Mouse (Mus musculus): Measurements from ENCODE around the gene Pgc.
A peak's percentile ranks its signal among the peaks of the same experiment; 100 is the strongest.

Gene Pgc

DNA sequence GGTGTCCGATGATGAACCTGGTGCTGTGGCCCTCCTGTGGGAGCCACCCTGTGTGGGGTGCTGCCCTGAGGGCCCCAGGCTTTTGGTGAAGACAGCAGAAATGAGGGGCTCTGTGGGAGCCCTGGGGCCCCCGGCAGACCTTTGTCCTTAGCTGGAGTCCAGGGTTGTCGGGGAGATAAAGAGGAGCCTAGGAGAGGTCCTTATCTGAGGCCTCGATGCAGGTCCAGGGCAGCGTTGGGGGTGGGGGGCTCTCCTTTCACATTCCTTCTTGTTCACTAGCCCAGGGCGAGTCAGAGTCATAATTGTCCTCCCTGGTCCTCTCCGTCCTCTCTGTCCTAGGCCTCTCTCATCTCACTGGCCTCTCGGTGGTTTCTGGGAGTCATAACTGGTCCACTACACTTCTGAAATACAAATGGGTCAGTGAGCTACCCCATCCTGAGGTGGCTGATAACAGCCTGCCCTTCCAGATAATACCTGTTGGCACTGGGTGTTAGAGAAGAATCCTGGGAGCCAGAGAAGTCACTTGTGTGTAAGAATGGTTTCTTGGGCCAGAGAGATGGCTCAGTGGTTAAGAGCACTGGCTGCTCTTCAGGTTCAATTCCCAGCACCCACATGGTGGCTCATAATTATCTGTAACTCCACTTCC lies 26.6 kb downstream of the Pgc start:
- no peak for DNase-seq

DNA sequence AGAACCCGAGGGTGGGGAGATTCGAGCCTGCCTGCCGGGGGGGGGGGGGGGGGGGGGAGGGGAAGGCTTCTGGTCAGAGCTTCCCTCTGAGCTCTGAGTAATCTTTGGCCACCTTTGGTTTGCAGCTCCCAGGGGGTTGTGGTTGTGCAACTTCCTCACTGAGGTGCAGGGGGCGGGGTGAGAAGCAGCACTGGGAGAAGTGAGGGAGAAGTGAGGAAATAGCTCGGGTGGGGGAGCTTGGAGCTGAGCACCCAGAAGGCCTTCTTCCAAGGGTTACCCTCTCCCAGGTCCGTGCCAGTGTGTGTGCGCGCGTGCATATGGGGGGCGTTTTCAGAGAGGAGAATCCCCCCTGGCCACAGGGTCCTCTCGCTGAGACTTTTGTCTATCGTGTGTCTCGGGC lies 27.6 kb downstream of the Pgc start:
- peak in 1 of 2 experiments; percentile 43 for DNase-seq

DNA sequence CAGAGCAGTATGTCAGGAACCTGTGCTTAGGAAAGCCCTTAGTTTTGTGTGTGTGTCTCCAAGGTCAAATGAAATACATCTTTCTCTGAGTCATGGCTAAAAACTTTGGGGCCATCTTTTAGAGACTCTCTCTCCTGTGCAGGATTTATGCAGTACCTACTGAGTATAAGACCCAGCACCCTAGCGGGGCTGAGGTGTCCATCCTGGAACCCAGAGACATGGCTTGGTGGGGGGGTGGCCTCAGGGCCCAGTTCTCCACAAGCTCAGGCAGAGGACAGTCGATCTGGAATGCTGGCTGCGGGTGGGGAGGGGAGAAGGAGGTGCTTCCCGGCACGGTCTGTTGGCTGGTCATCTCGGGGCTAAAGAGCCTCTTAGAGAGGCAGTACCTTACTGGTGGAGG lies 29.7 kb downstream of the Pgc start:
- DNase-seq = no peak

DNA sequence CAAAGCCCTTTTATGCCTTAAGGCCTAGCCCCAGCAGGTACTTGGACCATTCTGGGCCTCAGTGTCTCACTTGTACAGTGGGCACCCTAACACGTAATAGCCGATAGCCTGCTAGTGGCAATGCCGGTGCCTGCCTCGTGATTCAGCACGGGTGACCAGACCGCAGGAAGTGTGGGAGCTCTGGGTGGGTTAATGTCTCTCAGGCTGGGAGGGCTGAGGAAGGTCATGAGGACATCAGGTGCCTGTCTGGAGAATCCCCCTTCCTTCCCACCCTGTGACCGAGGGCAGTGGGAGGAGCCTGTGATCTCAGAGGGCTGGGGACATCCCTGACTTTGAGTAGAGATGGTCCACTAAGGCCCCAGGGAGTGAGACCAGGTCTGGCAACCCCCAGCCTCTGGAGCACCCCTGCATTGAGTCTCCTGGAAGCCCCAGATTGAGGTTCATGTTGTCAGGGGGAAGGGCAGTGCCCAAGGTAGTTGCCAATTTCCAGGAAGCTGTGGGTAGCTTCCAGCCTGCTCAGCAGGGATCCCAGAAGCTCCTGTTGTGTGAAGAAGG lies 30.5 kb downstream of the Pgc start:
- DNase-seq = no peak

DNA sequence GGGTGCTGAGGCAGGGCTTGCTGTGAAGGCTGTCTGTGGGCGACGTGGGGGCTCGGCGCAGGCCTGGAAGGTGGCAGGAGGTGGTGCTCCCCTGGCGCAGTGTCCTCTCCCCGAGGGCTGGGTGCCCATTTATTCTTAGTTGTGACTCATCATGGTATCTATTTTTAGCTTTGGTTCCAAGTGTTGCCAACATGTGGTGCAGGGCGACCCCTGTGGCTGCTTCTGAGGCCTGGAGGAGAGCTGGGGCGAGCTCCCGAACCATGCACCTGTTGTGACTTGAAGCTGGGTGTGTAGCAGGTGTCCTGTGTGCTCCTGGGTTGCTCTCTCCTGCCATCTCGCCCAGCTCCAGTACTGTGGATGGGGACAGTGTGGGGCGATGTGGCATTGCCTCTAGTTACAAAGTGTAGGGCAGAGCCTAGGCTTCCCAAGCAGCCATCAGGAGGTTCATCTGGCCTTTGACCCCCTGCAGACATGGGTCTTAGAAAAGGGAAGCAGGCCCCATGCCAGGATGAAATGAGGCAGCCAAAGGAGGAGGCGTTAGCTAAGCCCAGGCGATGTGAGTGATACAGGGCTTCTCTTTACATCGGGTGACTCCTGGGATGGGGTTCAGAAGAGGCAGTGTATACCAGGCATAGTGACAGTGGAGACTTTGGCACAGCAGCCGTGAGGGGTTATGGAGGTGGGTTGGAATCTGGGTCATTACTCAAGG lies 33.2 kb downstream of the Pgc start:
- DNase-seq = peak in 1 of 2 experiments; percentile 38

DNA sequence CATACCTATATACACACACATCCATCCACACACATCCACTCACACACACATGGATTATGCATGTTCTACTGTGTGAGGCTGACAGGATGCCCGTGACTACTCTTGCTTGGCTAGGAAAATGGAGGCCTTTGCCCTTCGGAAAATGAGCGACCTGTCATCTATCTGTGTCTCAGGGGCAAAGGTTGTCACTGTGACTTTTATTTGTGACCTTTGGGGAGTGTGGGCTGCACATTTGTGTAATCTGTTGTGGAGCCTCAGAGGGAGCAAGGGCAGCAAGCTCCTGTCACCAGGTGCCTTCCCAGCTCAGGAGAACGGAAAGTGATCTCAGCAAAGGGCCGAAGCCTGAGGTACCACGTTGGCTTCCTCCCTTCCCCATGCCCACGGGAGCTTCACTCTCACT lies 35.4 kb downstream of the Pgc start:
- DNase-seq = no peak

DNA sequence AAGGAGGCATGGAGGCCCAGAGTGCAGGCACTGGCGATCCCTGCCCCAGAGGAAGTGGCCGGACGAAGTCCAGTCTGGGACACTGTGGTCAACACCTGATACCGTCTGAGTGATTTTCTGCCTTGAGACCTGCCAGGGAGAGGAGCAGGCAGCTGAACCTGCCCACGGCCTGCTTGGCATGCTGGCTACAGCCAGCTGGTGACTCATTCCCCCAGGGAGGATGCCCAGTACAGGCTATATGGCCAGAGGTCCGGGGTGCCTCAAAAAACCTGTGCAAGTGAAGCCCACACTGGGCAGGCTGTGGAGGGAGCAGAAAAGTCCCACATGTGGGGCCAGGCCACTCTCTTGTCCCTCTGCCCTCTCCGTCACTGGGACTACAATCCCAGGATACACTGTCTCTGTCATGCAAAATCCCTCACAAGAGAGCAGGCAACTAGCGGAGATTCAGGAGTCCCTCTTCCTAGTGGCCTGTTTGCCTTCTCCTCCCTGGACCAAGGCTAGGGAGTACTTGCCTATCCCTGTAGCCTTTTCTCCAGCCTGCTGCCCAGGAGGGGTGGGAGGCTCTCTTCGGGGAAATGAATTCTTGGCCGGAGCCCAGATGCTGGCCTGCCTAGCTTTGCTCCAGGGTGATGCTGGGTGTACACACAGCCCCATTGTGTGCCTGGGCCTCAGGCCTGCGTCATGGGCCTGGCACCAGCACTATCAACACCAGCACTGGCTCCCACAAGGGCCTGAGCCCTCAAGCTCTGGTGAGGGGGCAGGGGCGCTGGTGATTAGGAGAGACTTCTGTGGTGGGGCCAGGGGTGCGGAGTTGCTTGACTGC lies 36.1 kb downstream of the Pgc start:
- DNase-seq = peak; percentile 53 to 56

DNA sequence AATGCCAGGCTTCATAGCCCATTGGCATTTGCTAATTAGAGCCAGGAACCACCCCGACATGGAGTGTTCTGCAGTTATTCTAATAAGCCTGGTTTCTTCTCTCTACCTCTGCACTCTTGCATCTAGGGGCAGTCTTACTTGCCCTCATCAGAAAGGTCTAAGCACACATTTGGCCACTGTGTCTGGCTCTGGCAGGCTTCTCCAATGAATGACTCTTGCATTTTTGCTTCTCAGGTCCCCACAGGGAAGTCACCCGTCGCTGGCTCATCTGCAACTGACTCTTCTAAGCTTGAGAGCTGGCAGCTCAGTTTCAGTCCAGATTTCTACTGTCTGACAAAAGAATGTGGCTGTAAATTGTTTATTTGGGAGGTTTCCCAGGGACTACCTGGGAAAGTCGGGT lies 39.3 kb downstream of the Pgc start:
- DNase-seq = no peak

DNA sequence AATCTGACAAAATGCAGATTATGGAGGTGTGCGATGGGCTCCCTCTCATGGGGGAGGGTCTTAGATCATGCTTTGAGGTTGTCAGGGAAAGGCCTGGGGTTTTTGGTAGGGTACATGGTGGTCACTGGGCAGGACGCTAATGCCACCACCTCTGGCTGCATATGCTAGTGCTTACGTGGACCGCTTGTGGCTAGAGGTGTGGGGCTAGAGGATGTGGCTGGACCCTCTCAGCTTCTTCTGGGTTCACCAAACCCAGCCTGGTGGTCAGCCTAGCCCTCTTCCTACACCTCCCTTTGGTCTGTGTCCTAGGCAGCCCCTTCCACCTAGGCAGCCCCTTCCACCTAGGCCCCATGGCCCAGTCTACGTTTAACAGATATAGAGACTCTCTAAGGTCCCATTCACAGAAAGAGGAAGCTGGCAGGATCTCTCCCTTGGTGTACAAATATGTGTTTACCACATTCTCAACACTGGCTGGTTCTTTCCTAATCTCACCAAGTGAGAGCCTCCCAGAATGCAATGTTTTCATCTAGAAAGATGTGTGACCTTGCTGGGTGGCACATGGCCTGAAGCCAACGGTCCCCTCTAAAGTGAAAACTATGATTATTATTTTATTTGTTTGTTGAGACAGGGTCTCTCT lies 39.9 kb downstream of the Pgc start:
- DNase-seq = no peak

DNA sequence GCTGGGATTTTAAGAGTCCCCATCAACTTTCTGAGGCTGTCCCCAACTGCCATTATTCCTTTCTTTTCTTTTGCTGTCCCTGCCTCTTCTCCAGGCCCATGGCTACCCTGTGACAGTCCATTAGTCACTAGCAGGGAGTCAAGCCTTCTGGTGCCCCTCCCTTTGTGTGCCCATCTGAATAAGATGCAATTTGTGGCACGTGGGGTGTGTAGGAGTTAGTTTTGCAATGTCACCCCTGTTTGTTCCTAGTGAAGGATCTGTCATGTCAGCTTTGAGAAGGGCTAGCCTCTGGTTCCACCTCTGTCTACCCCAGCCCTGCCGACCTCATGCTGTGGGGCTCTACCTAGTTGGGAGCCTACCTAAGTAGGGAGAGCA lies 40.4 kb downstream of the Pgc start:
- no peak for DNase-seq

DNA sequence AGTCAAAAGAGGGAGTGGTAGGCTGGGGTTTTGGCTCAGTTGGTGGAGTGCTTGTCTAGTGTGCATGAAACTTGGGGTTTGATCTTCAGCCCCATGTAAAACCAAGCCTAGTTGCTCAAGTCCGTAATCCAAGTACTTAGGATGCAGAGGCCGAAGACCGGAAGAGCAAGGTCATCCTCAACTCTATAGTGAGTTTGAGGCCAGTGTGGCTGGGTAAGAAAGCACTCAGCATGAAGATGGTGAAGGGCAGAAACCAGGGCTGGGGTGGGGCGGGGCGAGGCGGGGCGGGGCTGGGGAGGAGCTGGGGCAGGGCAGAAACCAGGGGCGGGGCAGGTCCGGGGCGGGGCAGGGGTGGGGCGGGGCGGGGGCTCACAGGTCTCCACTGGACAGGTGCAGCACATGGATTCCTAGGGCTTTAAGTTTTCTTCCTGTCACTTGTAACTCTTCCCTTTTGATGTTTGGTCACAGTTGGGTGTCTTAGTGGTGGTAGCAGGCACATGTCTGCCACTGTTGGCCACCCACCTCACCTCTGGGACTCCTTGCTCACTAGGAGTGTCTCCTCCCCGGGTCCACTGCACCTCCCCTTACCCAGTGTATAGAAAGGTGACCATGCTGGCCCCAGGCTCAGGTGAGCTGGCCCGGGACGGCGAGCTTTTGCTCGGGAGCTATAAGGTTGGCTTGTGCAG lies 41.0 kb downstream of the Pgc start:
- DNase-seq = no peak

DNA sequence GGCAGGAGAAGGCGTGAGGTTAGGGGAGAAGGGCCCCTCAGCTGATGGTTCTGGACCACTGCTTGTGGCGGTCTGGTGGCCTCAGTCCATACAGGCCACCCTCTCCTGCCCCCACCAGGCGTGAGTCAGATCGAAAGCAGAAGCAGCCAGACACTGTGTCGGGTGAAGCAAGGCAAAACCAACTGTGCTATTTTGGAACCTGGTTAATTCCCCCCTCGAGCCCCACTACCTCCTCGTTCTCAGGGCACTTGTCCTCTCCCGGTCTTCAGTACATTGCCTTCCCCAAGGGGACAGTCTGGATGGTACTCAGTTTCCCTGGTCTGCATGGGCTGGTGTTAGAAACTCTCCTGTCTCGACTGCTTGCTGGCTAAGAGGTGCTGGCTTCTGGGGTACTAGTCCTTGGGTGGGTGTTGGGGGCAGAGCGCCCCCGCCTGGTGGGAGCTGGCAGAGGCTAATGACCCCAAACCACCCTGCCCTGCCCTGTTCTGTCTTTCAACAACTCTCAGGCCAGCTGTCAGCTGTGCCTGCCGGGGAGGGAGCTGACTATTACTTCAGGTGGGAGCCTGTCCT lies 42.1 kb downstream of the Pgc start:
- DNase-seq = no peak

DNA sequence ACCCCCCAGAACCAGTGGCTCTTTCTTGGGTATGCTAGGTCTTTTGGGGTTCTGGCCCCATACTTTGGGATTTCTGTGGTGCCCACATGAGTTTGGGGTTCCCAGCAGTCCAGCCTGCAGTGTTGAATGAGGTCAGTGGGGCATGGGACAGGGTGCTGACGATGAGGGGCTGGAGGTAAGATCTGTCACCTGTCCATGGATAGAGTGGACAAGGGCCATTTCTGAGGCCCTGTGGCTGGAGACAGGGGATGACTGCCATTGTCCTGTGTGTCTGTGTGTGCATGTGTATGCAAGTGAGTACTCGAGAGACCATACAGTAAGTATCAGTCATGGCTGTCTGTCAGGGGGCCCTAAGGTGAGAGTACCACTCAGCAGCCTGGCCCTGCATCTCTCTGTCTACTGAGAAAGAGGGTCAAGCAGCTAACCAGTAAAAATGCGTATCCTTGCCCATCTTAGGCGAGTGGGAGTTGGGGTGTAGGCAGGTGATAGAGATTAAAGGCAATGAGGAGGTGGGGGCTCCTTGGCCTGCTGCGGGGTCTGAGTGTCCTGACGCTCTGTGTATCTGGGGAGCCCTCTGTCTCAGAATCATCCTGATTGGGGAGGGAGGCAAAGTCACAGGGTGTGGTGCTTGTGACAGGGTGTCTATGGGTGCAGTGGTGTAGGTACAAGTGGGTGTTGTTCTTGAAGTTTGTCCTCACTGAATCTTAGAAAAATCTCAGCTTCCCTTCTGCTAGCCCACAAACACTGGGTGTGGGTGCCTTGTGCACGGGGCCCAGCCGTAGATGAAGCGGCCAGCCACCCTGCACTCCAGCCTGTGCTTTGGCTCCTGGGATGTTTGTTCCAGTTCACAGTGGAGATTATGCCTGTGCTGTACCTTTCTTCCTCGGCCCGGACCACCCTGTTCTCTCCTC lies 43.0 kb downstream of the Pgc start:
- no peak for DNase-seq

DNA sequence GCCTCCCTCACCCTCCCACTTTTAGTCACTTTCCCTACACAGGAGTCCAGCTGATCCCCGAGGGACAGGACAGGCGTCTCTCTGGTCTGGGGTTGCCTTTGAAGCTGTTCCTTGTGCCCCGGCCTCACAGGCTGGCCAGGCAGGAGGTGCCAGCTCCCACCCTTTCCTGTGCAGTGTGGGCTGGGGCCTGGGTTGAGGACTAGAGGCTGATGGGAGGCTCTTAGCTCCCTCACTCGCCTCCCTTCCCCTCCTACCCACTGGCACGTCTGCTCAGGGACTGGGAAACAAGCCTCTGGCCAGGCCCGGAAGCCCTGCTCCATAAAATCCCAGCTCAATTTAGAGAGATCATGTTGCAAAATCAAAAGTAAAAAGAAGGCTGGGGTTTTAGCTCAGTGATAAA lies 47.0 kb downstream of the Pgc start:
- no peak for DNase-seq

DNA sequence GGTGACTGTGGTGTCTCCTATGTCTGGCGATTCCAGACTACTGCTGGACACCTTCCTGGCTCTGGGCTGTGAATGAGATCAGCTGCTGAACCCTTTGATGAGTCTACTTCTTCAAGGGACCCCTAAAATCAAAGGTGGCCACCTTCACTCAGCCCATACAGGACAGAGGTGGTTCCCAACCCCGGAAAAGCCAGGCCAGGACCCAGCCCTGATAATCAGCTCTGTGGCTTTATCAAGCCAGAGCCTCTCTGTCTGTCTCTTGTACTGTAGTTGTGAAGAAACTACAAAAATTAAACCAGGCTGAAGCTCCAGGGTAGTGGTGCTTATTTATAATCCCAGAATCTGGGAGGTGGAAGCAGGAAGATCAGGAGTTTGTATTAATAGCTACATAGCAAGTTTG lies 50.5 kb downstream of the Pgc start:
- DNase-seq = no peak

DNA sequence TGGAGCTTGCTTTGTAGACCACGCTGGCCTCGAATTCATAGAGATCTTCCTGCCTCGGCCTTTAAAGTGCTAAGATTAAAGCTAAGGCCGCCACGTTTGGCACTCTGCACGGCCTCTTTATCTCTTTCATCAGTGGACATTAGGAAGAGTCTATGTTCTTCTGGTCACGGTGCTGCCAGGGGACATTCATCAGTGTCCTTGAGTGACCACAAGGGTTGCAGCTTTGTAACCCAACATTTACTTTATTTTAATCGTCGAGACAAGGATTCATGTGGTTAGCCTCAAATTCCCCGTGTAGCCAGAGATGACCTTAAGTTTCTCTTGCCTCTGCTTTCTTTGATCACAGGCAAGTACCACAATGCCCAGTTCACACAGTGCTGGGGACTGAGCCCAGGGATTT lies 53.8 kb downstream of the Pgc start:
- DNase-seq = no peak

DNA sequence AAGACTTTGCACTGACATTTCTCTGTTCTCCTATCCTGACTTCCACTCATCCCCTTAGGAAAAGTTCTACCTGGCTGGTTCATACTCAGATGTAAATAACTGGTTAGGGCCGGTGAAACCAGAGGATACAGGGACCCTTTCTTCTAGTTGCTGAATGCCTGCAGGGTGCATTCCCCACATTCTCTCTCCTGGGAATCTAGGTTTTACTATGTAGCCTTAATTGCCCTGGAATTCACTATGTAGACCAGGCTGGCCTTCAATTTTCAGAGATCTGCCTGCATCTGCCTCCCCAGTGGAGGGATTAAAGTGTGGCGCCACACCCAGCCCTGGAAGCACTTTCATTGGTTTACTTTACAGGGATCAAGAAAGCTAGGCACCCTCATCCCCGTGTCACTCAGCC lies 55.8 kb downstream of the Pgc start:
- DNase-seq = no peak

DNA sequence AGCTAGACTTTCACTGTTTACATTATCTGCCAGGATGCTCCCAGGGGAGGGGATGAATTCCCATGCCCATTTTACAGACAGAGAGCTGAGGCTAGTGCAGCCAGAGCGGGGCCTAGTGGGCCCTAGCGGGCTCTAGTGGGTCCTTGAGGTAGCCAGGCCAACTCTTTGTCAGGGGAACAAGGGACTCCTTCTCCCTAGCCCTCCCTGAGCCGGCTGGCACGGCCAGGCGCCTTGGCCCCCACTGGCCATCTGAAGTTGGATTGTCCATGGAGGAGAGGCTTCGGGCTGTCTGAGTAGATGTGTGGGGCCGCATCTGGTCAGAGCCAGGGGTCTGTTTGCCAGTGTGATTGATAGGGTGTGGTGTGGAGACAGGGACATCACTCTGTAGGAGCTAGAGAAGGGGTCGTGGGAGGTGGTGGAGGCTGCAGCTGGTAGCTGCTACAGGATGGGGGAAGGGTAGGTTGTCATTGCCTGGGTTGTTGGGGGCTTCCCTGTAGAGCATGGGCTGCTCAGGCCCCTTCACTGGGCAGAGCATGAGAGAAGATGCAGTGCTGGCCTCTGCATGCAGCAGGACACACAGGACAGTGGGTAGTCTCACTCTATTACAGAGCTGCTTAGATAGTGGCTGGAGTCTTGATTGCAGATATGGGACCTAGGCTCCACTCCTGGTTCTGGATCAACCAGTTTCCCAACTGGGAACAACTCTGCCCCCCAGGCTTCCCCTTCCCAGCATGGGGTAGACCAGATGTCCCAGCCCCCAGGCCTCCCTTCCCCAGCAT lies 57.0 kb downstream of the Pgc start:
- no peak for DNase-seq
